Mouse (Mus musculus) liver, embryonic 15.5 days (tissue): ENCODE measurements around the gene Pign. TPM values are rescaled to one million over a fixed set of nuclear protein-coding genes. Genes with fewer than 3 reads are reported as not detected.

ENCODE experiments used
- ATAC-seq: fragments of 200-750 bp; cut with Nextera tagmentation; 2 replicates; pipeline ENCODE4 v1.8.0; 2017; ENCODE audit warnings: moderate number of reproducible peaks, mild to moderate bottlenecking, moderate library complexity; ENCODE audit not compliant: insufficient read depth
- H3K27ac ChIP-seq: fragments of 300-500 bp; sonication (generic); replicated peaks from 2 replicates; pipeline ENCODE4 v1.5.1; 2015; ENCODE audit warnings: mild to moderate bottlenecking, inconsistent platforms
- H3K27me3 ChIP-seq: fragments of 300-500 bp; sonication (generic); 2 replicates; pipeline ENCODE4 v1.6.1; 2015; ENCODE audit warnings: mild to moderate bottlenecking, inconsistent platforms
- H3K36me3 ChIP-seq: fragments of 300-500 bp; sonication (generic); replicated peaks from 2 replicates; pipeline ENCODE4 v1.6.1; 2015; ENCODE audit warnings: moderate library complexity, mild to moderate bottlenecking, inconsistent platforms
- H3K4me1 ChIP-seq: fragments of 300-500 bp; sonication (generic); replicated peaks from 2 replicates; pipeline ENCODE4 v1.6.1; 2015; ENCODE audit warnings: inconsistent platforms
- H3K4me2 ChIP-seq: fragments of 300-500 bp; sonication (generic); 2 replicates; pipeline ENCODE4 v1.6.1; 2015; ENCODE audit warnings: moderate library complexity, mild to moderate bottlenecking, inconsistent platforms
- H3K4me3 ChIP-seq: fragments of 300-500 bp; sonication (generic); replicated peaks from 2 replicates; pipeline ENCODE4 v1.5.1; 2015; ENCODE audit warnings: mild to moderate bottlenecking, inconsistent platforms
- H3K9ac ChIP-seq: fragments of 300-500 bp; sonication (generic); 2 replicates; pipeline ENCODE4 v1.6.1; 2015; ENCODE audit warnings: moderate library complexity, mild to moderate bottlenecking, inconsistent platforms
- H3K9me3 ChIP-seq: fragments of 300-500 bp; sonication (generic); replicated peaks from 2 replicates; pipeline ENCODE4 v1.6.1; 2016; ENCODE audit warnings: inconsistent platforms
- WGBS: fragments of 180-500 bp; shearing (Covaris S2); methylation state at CpG from one replicate; pipeline ENCODE4 v1.1.7; 2015; ENCODE audit warnings: mixed read lengths; ENCODE audit not compliant: insufficient replicate concordance; 5-methylcytosine and 5-hydroxymethylcytosine counted together
- polyA plus RNA-seq: library from polyadenylated mRNA; unstranded; fragments of >200 nt; fragmentation: Nextera tagmentation; extraction: Ambion mirVana; gene quantifications from 2 replicates; pipeline ENCODE4 v1.2.1, GENCODE M21; 2015

Gene Pign
- polyA plus RNA-seq, 1 experiment from 2014 or later, result 4.8 TPM

GRCm38 (mm10) chr1:105566051-105566450 lies 97.4 kb downstream of the Pign start:
- Histone ChIP-seq H3K4me2 (no peak overlapping the region), H3K36me3 (peaks cover 15% of the 10 kb centered on the region; the same call in 1 of the 2 replicates), H3K4me3 (no peak overlapping the region), H3K9me3 (no peaks in the 10 kb centered on the region), H3K9ac (no peak overlapping the region), H3K27ac (no peak overlapping the region), H3K27me3 (no peaks in the 10 kb centered on the region), H3K4me1 (0 out of 2 replicates have a peak, but pooled peaks cover 3% of the 10 kb centered on the region)
- WGBS, result 68% methylated on average over 3 of the region's 3 CpGs
- ATAC-seq, result no peak

GRCm38 (mm10) chr1:105564289-105564688 lies 99.2 kb downstream of the Pign start:
- WGBS, result 24% methylated on average over 1 of the region's 1 CpGs
- Histone ChIP-seq H3K36me3 (peaks cover 15% of the 10 kb centered on the region; the same call in 1 of the 2 replicates), H3K9me3 (no peaks in the 10 kb centered on the region), H3K4me1 (0 out of 2 replicates have a peak, but pooled peaks cover 3% of the 10 kb centered on the region), H3K4me3 (no peak overlapping the region), H3K27ac (no peak overlapping the region), H3K4me2 (no peak overlapping the region), H3K27me3 (no peaks in the 10 kb centered on the region), H3K9ac (no peak overlapping the region)
- ATAC-seq, result peak; percentile 68; the same call in 1 of the 2 replicates

- WGBS, result 66% methylated on average over 2 of the region's 2 CpGs
- no peak overlapping the region for H3K4me2 ChIP-seq
- H3K27me3 ChIP-seq, result no peaks in the 10 kb centered on the region
- no peak overlapping the region for H3K4me3 ChIP-seq
- H3K9ac ChIP-seq, result no peak overlapping the region
- no peak overlapping the region for H3K27ac ChIP-seq
- 0 out of 2 replicates have a peak, but pooled peaks cover 3% of the 10 kb centered on the region for H3K4me1 ChIP-seq
- H3K36me3 ChIP-seq, result peaks cover 15% of the 10 kb centered on the region; the same call in 1 of the 2 replicates
- no peaks in the 10 kb centered on the region for H3K9me3 ChIP-seq
- ATAC-seq, result no peak
Observed at GRCm38 (mm10) chr1:105563821-105564220, 99.7 kb downstream of the Pign start.

GRCm38 (mm10) chr1:105556078-105556477 lies 107.4 kb downstream of the Pign start:
- no peak for ATAC-seq
- Histone ChIP-seq H3K27ac (no peak overlapping the region), H3K9ac (no peak overlapping the region), H3K4me1 (no peaks in the 10 kb centered on the region), H3K4me3 (no peak overlapping the region), H3K36me3 (no peaks in the 10 kb centered on the region), H3K4me2 (no peak overlapping the region), H3K27me3 (no peaks in the 10 kb centered on the region), H3K9me3 (no peaks in the 10 kb centered on the region)

- H3K4me1 ChIP-seq, result no peaks in the 10 kb centered on the region
- no peak overlapping the region for H3K4me3 ChIP-seq
- no peak overlapping the region for H3K9ac ChIP-seq
- ATAC-seq, result no peak
- H3K27ac ChIP-seq, result no peak overlapping the region
- no peaks in the 10 kb centered on the region for H3K27me3 ChIP-seq
- no peaks in the 10 kb centered on the region for H3K9me3 ChIP-seq
- no peaks in the 10 kb centered on the region for H3K36me3 ChIP-seq
- WGBS, result 11% methylated on average over 1 of the region's 1 CpGs
- H3K4me2 ChIP-seq, result no peak overlapping the region
Observed at GRCm38 (mm10) chr1:105555192-105555718, 108.2 kb downstream of the Pign start.

GRCm38 (mm10) chr1:105553130-105553529 lies 110.3 kb downstream of the Pign start:
- H3K9me3 ChIP-seq, result no peaks in the 10 kb centered on the region
- H3K4me3 ChIP-seq, result no peak overlapping the region
- no peak overlapping the region for H3K9ac ChIP-seq
- WGBS, result 59% methylated on average over 3 of the region's 3 CpGs
- no peak overlapping the region for H3K27ac ChIP-seq
- H3K27me3 ChIP-seq, result no peaks in the 10 kb centered on the region
- H3K4me2 ChIP-seq, result no peak overlapping the region
- ATAC-seq, result no peak
- no peaks in the 10 kb centered on the region for H3K4me1 ChIP-seq
- no peaks in the 10 kb centered on the region for H3K36me3 ChIP-seq

- no peak overlapping the region for H3K4me2 ChIP-seq
- H3K9ac ChIP-seq, result no peak overlapping the region
- no peak overlapping the region for H3K27ac ChIP-seq
- no peak for ATAC-seq
- no peak overlapping the region for H3K4me3 ChIP-seq
- no peaks in the 10 kb centered on the region for H3K9me3 ChIP-seq
- 0 out of 2 replicates have a peak, but pooled peaks cover 7% of the 10 kb centered on the region for H3K36me3 ChIP-seq
- H3K4me1 ChIP-seq, result no peaks in the 10 kb centered on the region
- H3K27me3 ChIP-seq, result no peaks in the 10 kb centered on the region
Observed at GRCm38 (mm10) chr1:105550163-105550562, 113.3 kb downstream of the Pign start.

GRCm38 (mm10) chr1:105549648-105550047 lies 113.8 kb downstream of the Pign start:
- no peaks in the 10 kb centered on the region for H3K27me3 ChIP-seq
- ATAC-seq, result no peak
- H3K27ac ChIP-seq, result no peak overlapping the region
- H3K4me3 ChIP-seq, result no peak overlapping the region
- 0 out of 2 replicates have a peak, but pooled peaks cover 9% of the 10 kb centered on the region for H3K36me3 ChIP-seq
- WGBS, result 81% methylated on average over 4 of the region's 4 CpGs
- H3K4me2 ChIP-seq, result no peak overlapping the region
- H3K9me3 ChIP-seq, result no peaks in the 10 kb centered on the region
- H3K9ac ChIP-seq, result no peak overlapping the region
- no peaks in the 10 kb centered on the region for H3K4me1 ChIP-seq

- no peak overlapping the region for H3K4me3 ChIP-seq
- no peak overlapping the region for H3K9ac ChIP-seq
- ATAC-seq, result no peak
- H3K9me3 ChIP-seq, result 0 out of 2 replicates have a peak, but pooled peaks cover 3% of the 10 kb centered on the region
- peaks cover 30% of the 10 kb centered on the region for H3K36me3 ChIP-seq
- H3K27me3 ChIP-seq, result no peaks in the 10 kb centered on the region
- WGBS, result 52% methylated on average over 1 of the region's 1 CpGs
- no peak overlapping the region for H3K4me2 ChIP-seq
- no peaks in the 10 kb centered on the region for H3K4me1 ChIP-seq
- H3K27ac ChIP-seq, result no peak overlapping the region
Observed at GRCm38 (mm10) chr1:105543051-105543450, 120.4 kb downstream of the Pign start.

GRCm38 (mm10) chr1:105523768-105524167 lies 139.7 kb downstream of the Pign start:
- H3K27ac ChIP-seq, result no peak overlapping the region
- no peaks in the 10 kb centered on the region for H3K27me3 ChIP-seq
- H3K4me2 ChIP-seq, result no peak overlapping the region
- H3K36me3 ChIP-seq, result no peaks in the 10 kb centered on the region
- ATAC-seq, result no peak
- no peak overlapping the region for H3K9ac ChIP-seq
- no peaks in the 10 kb centered on the region for H3K4me1 ChIP-seq
- no peaks in the 10 kb centered on the region for H3K9me3 ChIP-seq
- WGBS, result 60% methylated on average over 2 of the region's 2 CpGs
- no peak overlapping the region for H3K4me3 ChIP-seq

- H3K27ac ChIP-seq, result no peak overlapping the region
- 73% methylated on average over 2 of the region's 2 CpGs for WGBS
- no peaks in the 10 kb centered on the region for H3K9me3 ChIP-seq
- no peak for ATAC-seq
- H3K27me3 ChIP-seq, result no peaks in the 10 kb centered on the region
- H3K9ac ChIP-seq, result no peak overlapping the region
- no peak overlapping the region for H3K4me2 ChIP-seq
- H3K4me1 ChIP-seq, result no peaks in the 10 kb centered on the region
- no peaks in the 10 kb centered on the region for H3K36me3 ChIP-seq
- H3K4me3 ChIP-seq, result no peak overlapping the region
Observed at GRCm38 (mm10) chr1:105522321-105522720, 141.2 kb downstream of the Pign start.

- Histone ChIP-seq H3K9me3 (no peaks in the 10 kb centered on the region), H3K9ac (no peak overlapping the region), H3K4me1 (no peaks in the 10 kb centered on the region), H3K36me3 (no peaks in the 10 kb centered on the region), H3K4me2 (no peak overlapping the region), H3K27ac (no peak overlapping the region), H3K27me3 (no peaks in the 10 kb centered on the region), H3K4me3 (no peak overlapping the region)
- ATAC-seq, result no peak
Observed at GRCm38 (mm10) chr1:105518101-105518500, 145.4 kb downstream of the Pign start.
